In genomic region chr13:112667215-112667614, GRCm38 (mm10) we compare ENCODE assay signal across 24 mouse cellular contexts. TPM values are rescaled to one million over a fixed set of nuclear protein-coding genes. Genes with fewer than 3 reads are reported as not detected.
A peak's percentile ranks its signal among the peaks of the same experiment; 100 is the strongest.
DNase-seq lines count a peak whose midpoint lies in the region; ATAC-seq and TF ChIP-seq lines count a peak whose summit lies in the region.
"Had no signal": no experiment of that assay in that cellular context is flagged by ENCODE, and none has a peak within 500 bp of the region (broad histone marks: within the 10 kb centered on the region; RNA-seq: fewer than 3 reads in every experiment).

No protein-coding gene starts in this region.

- H3K4me3 ChIP-seq in heart, embryonic 10.5 days: no peak overlapping the region; the same call in 1 of the 2 replicates
- H3K4me3 ChIP-seq in spleen, adult 2 months (ENCODE audit: extremely low read depth, insufficient read depth, insufficient read length): peak overlapping the region; percentile 35
- H3K4me3 ChIP-seq in heart, embryonic 15.5 days: no peak overlapping the region
- no peak overlapping the region for H3K4me3 ChIP-seq in small intestine, adult 2 months (ENCODE audit: low read depth, low read length)
- no peak overlapping the region for H3K4me3 ChIP-seq in midbrain, embryonic 14.5 days (replicated peaks; ENCODE audit: low read depth, low read length)
- H3K4me3 ChIP-seq in neural tube, embryonic 15.5 days (replicated peaks): no peak overlapping the region
- H3K4me3 ChIP-seq: embryonic facial prominence, embryonic 12.5 days; intestine, embryonic 15.5 days; left cerebral cortex, adult 2 months; lung, embryonic 15.5 days had no signal

- WGBS in heart, embryonic 10.5 days: 34% methylated on average over 9 of the region's 9 CpGs
- WGBS in spleen, adult 2 months: 47% methylated on average over 9 of the region's 9 CpGs
- WGBS in heart, embryonic 15.5 days: 29% methylated on average over 9 of the region's 9 CpGs
- 81% methylated on average over 9 of the region's 9 CpGs for WGBS in small intestine, adult 2 months
- WGBS in midbrain, embryonic 14.5 days: 86% methylated on average over 9 of the region's 9 CpGs
- 87% methylated on average over 9 of the region's 9 CpGs for WGBS in neural tube, embryonic 15.5 days

- intact Hi-C loops in heart, postnatal 25 days (cut with DNase I): no loop called here

- no peaks in the 10 kb centered on the region for H3K9me3 ChIP-seq in heart, embryonic 10.5 days
- H3K9me3 ChIP-seq in heart, embryonic 15.5 days (replicated peaks): no peaks in the 10 kb centered on the region
- no peaks in the 10 kb centered on the region for H3K9me3 ChIP-seq in midbrain, embryonic 14.5 days (ENCODE audit: control insufficient read depth, low read length)
- H3K9me3 ChIP-seq in neural tube, embryonic 15.5 days (replicated peaks): no peaks in the 10 kb centered on the region
- H3K9me3 ChIP-seq: embryonic facial prominence, embryonic 12.5 days; G1E; intestine, embryonic 15.5 days; lung, embryonic 15.5 days had no signal

- no peak for TF ChIP-seq POLR2A in spleen, adult 2 months (IDR thresholded peaks at IDR 0.05; ENCODE audit: low read depth, low read length)
- TF ChIP-seq POLR2A in small intestine, adult 2 months (IDR thresholded peaks at IDR 0.05; ENCODE audit: low read depth, low read length): no peak

- ATAC-seq in heart, embryonic 15.5 days (replicated peaks; ENCODE audit: insufficient number of reproducible peaks, insufficient read depth, low FRiP score, low read depth): peak; percentile 67; the same call in 1 of the 2 replicates
- ATAC-seq in midbrain, embryonic 14.5 days (ENCODE audit: low FRiP score, low TSS enrichment): no peak
- ATAC-seq in neural tube, embryonic 15.5 days (ENCODE audit: low FRiP score): no peak
- ATAC-seq: hindbrain, embryonic 16.5 days; intestine, embryonic 15.5 days; midbrain, embryonic 16.5 days; Patski had no signal

- TF ChIP-seq CTCF in spleen, adult 2 months (IDR thresholded peaks at IDR 0.05; ENCODE audit: extremely low read depth, insufficient read depth, insufficient read length, insufficient replicate concordance): no peak
- TF ChIP-seq CTCF in small intestine, adult 2 months (IDR thresholded peaks at IDR 0.05; ENCODE audit: extremely low read depth, insufficient read length, insufficient replicate concordance, low read depth, low read length): no peak

- peak; percentile 77 for DNase-seq in heart, embryonic 10.5 days (ENCODE audit: low spot score)
- DNase-seq in heart, postnatal 25 days (ENCODE audit: low spot score): no peak
- peak in 1 of 2 experiments; percentile 38 for DNase-seq in spleen, adult 2 months (ENCODE audit: low read depth in 1 of 2, low spot score in 2 of 2)
- DNase-seq in spleen, postnatal 4 days (ENCODE audit: low spot score in 2 of 2): no peak
- no peak for DNase-seq in midbrain, embryonic 14.5 days
- DNase-seq: cerebellum, adult 18-20 months; cerebellum, postnatal 14 days; gastrocnemius, postnatal 25 days; right cerebral cortex, adult 18-20 months; right cerebral cortex, postnatal 4 days; thymus, adult 18-20 months had no signal

- H3K36me3 ChIP-seq in heart, embryonic 10.5 days: peaks cover 5% of the 10 kb centered on the region
- H3K36me3 ChIP-seq in spleen, adult 2 months (ENCODE audit: control insufficient read depth, insufficient read depth, low read length): peaks cover 5% of the 10 kb centered on the region
- H3K36me3 ChIP-seq in heart, embryonic 15.5 days: peaks cover 4% of the 10 kb centered on the region; the same call in 1 of the 2 replicates
- 0 out of 2 replicates have a peak, but pooled peaks cover 2% of the 10 kb centered on the region for H3K36me3 ChIP-seq in small intestine, adult 2 months (ENCODE audit: control insufficient read depth, insufficient read depth, low read length)
- peaks cover 21% of the 10 kb centered on the region for H3K36me3 ChIP-seq in midbrain, embryonic 14.5 days (ENCODE audit: control insufficient read depth, insufficient read depth, low read length)
- H3K36me3 ChIP-seq in neural tube, embryonic 15.5 days: peaks cover 20% of the 10 kb centered on the region
- H3K36me3 ChIP-seq: embryonic facial prominence, embryonic 12.5 days; intestine, embryonic 15.5 days; lung, embryonic 15.5 days had no signal

- H3K27ac ChIP-seq in heart, embryonic 10.5 days: no peak overlapping the region; the same call in none of the 2 replicates
- H3K27ac ChIP-seq in spleen, adult 2 months (ENCODE audit: insufficient read depth, low read length): peak overlapping the region; percentile 70
- H3K27ac ChIP-seq in heart, embryonic 15.5 days: 0 out of 2 replicates have a peak overlapping the region, but pooled peaks have one; percentile 9
- H3K27ac ChIP-seq in small intestine, adult 2 months (ENCODE audit: insufficient read depth, low read depth, low read length): peak overlapping the region; percentile 28; the same call in 1 of the 2 replicates
- H3K27ac ChIP-seq in midbrain, embryonic 14.5 days (replicated peaks; ENCODE audit: low read depth, low read length): no peak overlapping the region
- H3K27ac ChIP-seq in neural tube, embryonic 15.5 days (replicated peaks): no peak overlapping the region
- H3K27ac ChIP-seq: embryonic facial prominence, embryonic 12.5 days; intestine, embryonic 15.5 days; left cerebral cortex, adult 2 months; liver, embryonic 14.5 days; lung, embryonic 15.5 days had no signal

- H3K27me3 ChIP-seq in heart, embryonic 10.5 days (ENCODE audit: insufficient read depth, poor library complexity, severe bottlenecking): no peaks in the 10 kb centered on the region
- no peaks in the 10 kb centered on the region for H3K27me3 ChIP-seq in spleen, adult 2 months (ENCODE audit: control insufficient read depth, insufficient read depth, low read length)
- no peaks in the 10 kb centered on the region for H3K27me3 ChIP-seq in heart, embryonic 15.5 days
- H3K27me3 ChIP-seq in small intestine, adult 2 months (ENCODE audit: control insufficient read depth, insufficient read depth, low read length): no peaks in the 10 kb centered on the region
- H3K27me3 ChIP-seq in midbrain, embryonic 14.5 days (ENCODE audit: control insufficient read depth, insufficient read depth, low read length): no peaks in the 10 kb centered on the region
- H3K27me3 ChIP-seq in neural tube, embryonic 15.5 days (replicated peaks): no peaks in the 10 kb centered on the region
- H3K27me3 ChIP-seq: embryonic facial prominence, embryonic 12.5 days; intestine, embryonic 15.5 days; lung, embryonic 15.5 days; Patski had no signal

- no peak overlapping the region for H3K9ac ChIP-seq in heart, embryonic 15.5 days
- no peak overlapping the region for H3K9ac ChIP-seq in midbrain, embryonic 14.5 days (replicated peaks; ENCODE audit: low read length)
- no peak overlapping the region for H3K9ac ChIP-seq in neural tube, embryonic 15.5 days (replicated peaks)
- H3K9ac ChIP-seq: embryonic facial prominence, embryonic 12.5 days; intestine, embryonic 15.5 days; liver, embryonic 14.5 days; lung, embryonic 15.5 days had no signal

- peaks cover 23% of the 10 kb centered on the region; the same call in 1 of the 2 replicates for H3K4me1 ChIP-seq in heart, embryonic 10.5 days
- H3K4me1 ChIP-seq in spleen, adult 2 months (ENCODE audit: control insufficient read depth, insufficient read depth, insufficient read length): no peaks in the 10 kb centered on the region; the same call in 1 of the 2 replicates
- H3K4me1 ChIP-seq in heart, embryonic 15.5 days (replicated peaks): peaks cover 11% of the 10 kb centered on the region; the same call in 1 of the 2 replicates
- H3K4me1 ChIP-seq in small intestine, adult 2 months (ENCODE audit: control insufficient read depth, insufficient read depth, insufficient read length, low read length): no peaks in the 10 kb centered on the region
- 0 out of 2 replicates have a peak, but pooled peaks cover under 1% of the 10 kb centered on the region for H3K4me1 ChIP-seq in midbrain, embryonic 14.5 days (ENCODE audit: control insufficient read depth, insufficient read depth, low read length)
- no peaks in the 10 kb centered on the region for H3K4me1 ChIP-seq in neural tube, embryonic 15.5 days
- H3K4me1 ChIP-seq: embryonic facial prominence, embryonic 12.5 days; intestine, embryonic 15.5 days; lung, embryonic 15.5 days had no signal

- H3K4me2 ChIP-seq in heart, embryonic 15.5 days: peak overlapping the region; percentile 40
- H3K4me2 ChIP-seq in midbrain, embryonic 14.5 days (ENCODE audit: low read length): no peak overlapping the region
- no peak overlapping the region for H3K4me2 ChIP-seq in neural tube, embryonic 15.5 days
- H3K4me2 ChIP-seq: embryonic facial prominence, embryonic 12.5 days; intestine, embryonic 15.5 days; lung, embryonic 15.5 days had no signal

RNA-seq across cellular contexts. Expression of gene Slc38a9, which starts 6.7 kb away (rescaled TPM):
- 11.2 and 13.9 TPM in 2 replicates for polyA plus RNA-seq in heart, embryonic 10.5 days (2016; fragmentation: Nextera tagmentation; extraction: Ambion mirVana)
- total RNA-seq in heart, postnatal 25 days (2021): 10 to 100 TPM in 1 of 2 experiments, 1 to 10 TPM in 1; 8.6 to 10.6 TPM
- 22.0 and 23.5 TPM in 2 replicates for polyA plus RNA-seq in spleen, adult 2 months (2012; rRNA removed)
- polyA plus RNA-seq in heart, embryonic 15.5 days (2015; fragmentation: Nextera tagmentation; extraction: Ambion mirVana): 11.2 and 14.4 TPM in 2 replicates
- 1.3 and 2.9 TPM in 2 replicates for polyA plus RNA-seq in small intestine, adult 2 months (2012; rRNA removed)
- polyA plus RNA-seq in midbrain, embryonic 14.5 days (2014; fragmentation: Nextera tagmentation; extraction: Ambion mirVana): 24.4 and 25.1 TPM in 2 replicates
- polyA plus RNA-seq in neural tube, embryonic 15.5 days (2015; fragmentation: Nextera tagmentation; extraction: Ambion mirVana): 22.6 and 25.1 TPM in 2 replicates

RNA-seq across cellular contexts. Expression of gene Ddx4, which starts 14.9 kb away (rescaled TPM):
- polyA plus RNA-seq in heart, embryonic 10.5 days (2016; fragmentation: Nextera tagmentation; extraction: Ambion mirVana): 1.1 TPM in 2 replicates
- total RNA-seq in heart, postnatal 25 days (2021): not detected
- polyA plus RNA-seq in spleen, adult 2 months (2012; rRNA removed): 0.06 TPM in 1 of 2 replicates, not detected in the other
- 0.38 and 0.52 TPM in 2 replicates for polyA plus RNA-seq in heart, embryonic 15.5 days (2015; fragmentation: Nextera tagmentation; extraction: Ambion mirVana)
- polyA plus RNA-seq in small intestine, adult 2 months (2012; rRNA removed): not detected in 2 replicates
- 0.59 and 2.4 TPM in 2 replicates for polyA plus RNA-seq in midbrain, embryonic 14.5 days (2014; fragmentation: Nextera tagmentation; extraction: Ambion mirVana)
- polyA plus RNA-seq in neural tube, embryonic 15.5 days (2015; fragmentation: Nextera tagmentation; extraction: Ambion mirVana): 0.88 and 1.1 TPM in 2 replicates
- total RNA-seq: gastrocnemius, postnatal 25 days had no signal
- polyA plus RNA-seq: G1E; large intestine, adult 2 months; Patski had no signal

Comparison
In these comparisons a context has a peak if more than half of its experiments do, and no peak if none do; other contexts are left out.
1. H3K27ac ChIP-seq: peak in spleen, adult 2 months (single experiment), heart, embryonic 15.5 days (single experiment) and small intestine, adult 2 months (single experiment); none in heart, embryonic 10.5 days (single experiment), midbrain, embryonic 14.5 days (single experiment) and neural tube, embryonic 15.5 days (single experiment).